Mouse (Mus musculus) C2C12 (cell line): Measurements from ENCODE around the gene Cdyl. TPM values are rescaled to one million over a fixed set of nuclear protein-coding genes. Genes with fewer than 3 reads are reported as not detected.

Experiments
- H3K27me3 ChIP-seq: one replicate; pipeline ENCODE4 v1.6.1; 2011; ENCODE audit not compliant: control insufficient read depth, insufficient read depth, insufficient read length
- H3K36me3 ChIP-seq: one replicate; pipeline ENCODE4 v1.6.1; 2011; ENCODE audit not compliant: control insufficient read depth, insufficient read depth
- H3K4me3 ChIP-seq: one replicate; pipeline ENCODE4 v1.5.1; 2011; ENCODE audit warnings: mild to moderate bottlenecking, control low read depth; ENCODE audit not compliant: poor library complexity, insufficient read depth, severe bottlenecking
- H3K79me2 ChIP-seq: one replicate; pipeline ENCODE4 v1.6.1; 2011; ENCODE audit not compliant: control insufficient read depth, insufficient read depth
- H3K79me3 ChIP-seq: one replicate; pipeline ENCODE4 v1.6.1; 2011; ENCODE audit warnings: low read depth, control low read depth
- H3ac ChIP-seq: one replicate; pipeline ENCODE3; 2011; ENCODE audit warnings: low read depth; ENCODE audit not compliant: control insufficient read depth, insufficient read length
- CEBPB ChIP-seq: IDR thresholded peaks from one replicate; pipeline ENCODE4 v1.6.1; 2011; ENCODE audit warnings: low read depth, mild to moderate bottlenecking, control low read depth, moderate library complexity
- CTCF ChIP-seq: IDR thresholded peaks from one replicate; pipeline ENCODE4 v1.5.1; 2011; ENCODE audit not compliant: control insufficient read depth, insufficient read depth, insufficient read length
- FOSL1 ChIP-seq: IDR thresholded peaks from one replicate; pipeline ENCODE4 v1.8.0; 2011; ENCODE audit warnings: mild to moderate bottlenecking, low read length; ENCODE audit not compliant: poor library complexity, insufficient read depth, severe bottlenecking
- MAX ChIP-seq: IDR thresholded peaks from one replicate; pipeline ENCODE4 v1.6.1; 2011; ENCODE audit warnings: mild to moderate bottlenecking, control low read depth
- MYOD1 ChIP-seq: IDR thresholded peaks from one replicate; pipeline ENCODE4 v1.6.1; 2011; ENCODE audit warnings: low read depth; ENCODE audit not compliant: control insufficient read depth, insufficient read length
- MYOG ChIP-seq: IDR thresholded peaks from one replicate; pipeline ENCODE4 v1.6.1; 2011; ENCODE audit not compliant: control insufficient read depth, insufficient read length; ENCODE audit errors: extremely low read depth
- USF1 ChIP-seq: IDR thresholded peaks from one replicate; pipeline ENCODE4 v1.6.1; 2011; ENCODE audit warnings: low read depth, mild to moderate bottlenecking, control low read depth, moderate library complexity
- polyA plus RNA-seq: library from polyadenylated mRNA; unstranded; fragments of >200 nt; fragmentation: generic; extraction: Trizol; gene quantifications from one replicate; pipeline ENCODE4 v1.2.1, GENCODE M21; 2012; ENCODE audit warnings: missing spikeins

Gene Cdyl
- polyA plus RNA-seq, 1 experiment: 5.2 TPM

DNA sequence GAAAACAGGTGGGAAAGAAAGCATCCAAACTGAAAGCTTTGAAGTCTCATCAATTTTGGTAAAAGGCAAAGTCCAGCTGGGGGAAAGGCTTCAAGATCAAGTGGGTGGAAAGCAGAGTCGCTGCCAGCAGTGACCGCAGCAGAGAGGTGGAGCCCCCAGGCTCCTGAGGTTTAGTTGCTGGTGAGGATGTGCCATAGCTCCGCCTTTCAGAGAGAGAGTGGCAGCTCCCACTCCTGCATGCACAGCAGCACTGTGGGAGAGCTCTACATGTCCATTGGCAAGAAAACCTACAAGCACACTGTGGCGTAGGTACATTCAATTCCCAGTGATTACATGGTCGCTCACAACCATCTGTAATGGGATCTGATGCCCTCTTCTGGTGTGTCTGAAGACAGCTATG lies 219.4 kb downstream of the Cdyl start:
- TF ChIP-seq FOSL1 (no peak), USF1 (no peak), MAX (no peak), CTCF (no peak), MYOD1 (no peak), CEBPB (no peak)

DNA sequence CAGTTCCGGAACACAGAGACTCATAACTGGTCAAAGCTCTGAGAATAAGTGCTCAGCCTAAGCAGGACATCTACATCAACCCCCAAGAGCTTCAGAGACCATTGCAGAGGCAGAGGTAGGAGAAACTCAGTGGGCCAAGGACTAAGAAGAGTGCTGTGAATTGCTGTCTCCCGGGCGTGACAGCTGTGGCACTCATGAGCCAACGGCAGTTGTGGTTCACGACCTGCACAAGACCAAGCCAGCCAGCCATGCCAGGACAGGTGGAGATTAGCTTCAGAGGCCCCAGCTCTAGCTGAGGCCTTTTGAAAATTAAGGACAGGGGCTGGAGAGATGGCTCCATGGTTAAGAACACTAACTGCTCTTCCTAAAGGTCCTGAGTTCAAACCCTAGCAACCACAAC lies 219.9 kb downstream of the Cdyl start:
- Histone ChIP-seq H3K36me3 (no peaks in the 10 kb centered on the region), H3K79me3 (no peaks in the 10 kb centered on the region), H3ac (no peak overlapping the region), H3K79me2 (no peaks in the 10 kb centered on the region), H3K27me3 (no peaks in the 10 kb centered on the region), H3K4me3 (no peak overlapping the region)
- no peak for TF ChIP-seq USF1
- TF ChIP-seq MAX: no peak
- no peak for TF ChIP-seq CTCF
- TF ChIP-seq CEBPB: no peak
- TF ChIP-seq MYOG: no peak
- no peak for TF ChIP-seq FOSL1
- no peak for TF ChIP-seq MYOD1

More for the DNA sequence above, 219.4 kb downstream of the Cdyl start:
- no peak overlapping the region for H3ac ChIP-seq
- no peaks in the 10 kb centered on the region for H3K79me3 ChIP-seq
- H3K79me2 ChIP-seq: no peaks in the 10 kb centered on the region
- no peaks in the 10 kb centered on the region for H3K36me3 ChIP-seq
- no peak overlapping the region for H3K4me3 ChIP-seq
- no peaks in the 10 kb centered on the region for H3K27me3 ChIP-seq

DNA sequence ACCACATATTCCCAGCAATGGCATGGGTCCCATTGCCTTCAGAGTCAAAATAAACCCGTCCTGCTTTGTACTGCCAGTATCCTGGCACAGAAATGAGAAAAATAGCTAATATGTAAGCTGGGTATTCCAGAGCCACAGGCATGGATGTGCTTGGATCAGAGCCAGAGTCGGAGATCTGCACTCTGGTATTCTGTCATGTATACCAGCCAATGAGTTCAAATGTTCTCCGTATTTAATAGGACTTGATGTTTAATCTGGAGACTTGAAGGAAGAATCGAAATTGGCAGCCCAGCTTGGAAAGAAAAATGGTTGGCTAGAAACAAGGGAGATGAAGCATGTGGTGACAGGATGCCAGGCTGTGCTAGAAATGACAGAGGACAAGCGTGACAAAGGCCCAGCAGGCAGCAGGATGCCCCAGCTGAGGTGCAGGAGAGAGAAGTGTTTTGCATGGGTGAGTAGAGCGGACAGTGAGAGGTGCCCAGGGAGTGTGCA lies 221.0 kb downstream of the Cdyl start:
- TF ChIP-seq MAX (no peak), MYOD1 (no peak)
- H3K4me3 ChIP-seq: no peak overlapping the region
- no peaks in the 10 kb centered on the region for H3K36me3 ChIP-seq
- H3K79me3 ChIP-seq: no peaks in the 10 kb centered on the region
- H3K79me2 ChIP-seq: no peaks in the 10 kb centered on the region
- H3ac ChIP-seq: no peak overlapping the region
- H3K27me3 ChIP-seq: no peaks in the 10 kb centered on the region

DNA sequence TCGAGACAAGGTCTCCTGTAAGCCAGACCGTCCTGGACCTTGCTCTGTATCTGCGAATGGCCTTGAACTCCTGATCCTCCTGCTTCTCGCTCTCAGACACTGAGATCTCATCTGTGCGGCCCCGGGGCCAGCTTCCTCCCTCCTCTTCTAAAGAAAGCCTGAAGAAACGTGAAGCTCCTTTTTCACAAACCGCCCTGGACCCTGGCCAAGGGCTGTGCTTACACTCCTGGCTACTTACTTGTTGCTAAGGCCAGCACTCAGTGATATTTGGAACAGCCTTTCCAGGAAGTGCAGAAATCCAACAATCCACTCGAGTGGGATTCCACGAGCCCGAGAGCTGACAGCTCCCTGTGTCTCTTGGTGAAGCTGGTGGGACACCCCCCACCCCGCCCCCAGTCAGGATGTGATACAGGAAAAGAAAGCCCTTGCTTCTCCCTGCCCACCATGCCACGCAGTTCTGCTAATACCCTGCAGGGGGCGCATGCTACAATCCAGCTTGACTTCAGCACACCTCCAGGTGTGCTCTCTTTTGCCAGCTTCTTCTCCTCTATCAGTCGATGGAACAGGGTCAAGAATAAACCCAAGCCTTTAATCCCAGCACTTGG lies 226.6 kb downstream of the Cdyl start:
- Histone ChIP-seq H3ac (no peak overlapping the region), H3K79me3 (no peaks in the 10 kb centered on the region), H3K36me3 (no peaks in the 10 kb centered on the region), H3K79me2 (no peaks in the 10 kb centered on the region), H3K4me3 (no peak overlapping the region), H3K27me3 (no peaks in the 10 kb centered on the region)
- TF ChIP-seq MAX: no peak
- peak; percentile 28 for TF ChIP-seq CTCF

DNA sequence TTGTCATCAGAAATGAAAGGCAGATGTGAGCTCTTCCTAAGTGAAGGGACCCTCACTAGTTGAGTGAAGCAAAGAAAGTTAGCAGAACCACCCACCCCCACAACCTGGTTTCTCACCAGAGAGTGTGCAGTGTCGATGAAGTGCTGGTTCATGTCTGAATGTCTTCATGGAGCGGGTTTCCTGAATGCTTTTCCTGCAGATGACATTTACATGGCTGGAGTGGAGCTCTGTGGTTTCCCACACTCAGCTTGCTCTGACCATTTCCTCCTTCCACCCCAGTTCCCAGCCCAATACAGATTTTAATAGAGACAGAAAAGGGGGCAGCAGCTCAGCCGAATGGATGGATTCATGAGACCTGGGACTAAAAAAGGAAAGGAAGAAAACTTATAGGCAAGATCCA lies 233.2 kb downstream of the Cdyl start:
- no peak overlapping the region for H3K4me3 ChIP-seq
- H3K36me3 ChIP-seq: peaks cover 9% of the 10 kb centered on the region
- H3K79me3 ChIP-seq: no peaks in the 10 kb centered on the region
- H3K79me2 ChIP-seq: no peaks in the 10 kb centered on the region
- H3K27me3 ChIP-seq: no peaks in the 10 kb centered on the region
- no peak overlapping the region for H3ac ChIP-seq
- TF ChIP-seq MYOG: no peak
- no peak for TF ChIP-seq MAX
- TF ChIP-seq CEBPB: no peak
- no peak for TF ChIP-seq CTCF
- TF ChIP-seq FOSL1: no peak
- no peak for TF ChIP-seq USF1
- no peak for TF ChIP-seq MYOD1

DNA sequence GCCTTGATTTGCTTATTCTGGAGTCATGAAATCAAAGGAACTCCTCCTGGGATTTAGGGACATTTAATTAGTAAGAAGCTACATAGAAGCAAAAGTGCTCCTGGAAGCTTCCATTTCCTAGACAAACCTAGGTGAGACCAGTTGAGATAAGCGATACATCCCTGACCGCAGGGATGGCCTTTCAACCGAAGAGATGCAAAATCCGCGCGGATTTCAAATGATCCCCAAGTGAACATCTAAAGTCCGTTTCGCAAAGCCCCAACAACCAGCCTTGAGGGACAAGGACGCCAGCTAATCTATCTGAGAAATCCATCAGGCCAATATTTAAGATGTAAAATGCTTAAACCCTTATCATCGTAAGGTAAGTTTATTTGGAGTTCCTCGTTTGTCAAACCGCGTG lies 245.7 kb downstream of the Cdyl start:
- H3K4me3 ChIP-seq: peak overlapping the region; percentile 50
- no peaks in the 10 kb centered on the region for H3K79me3 ChIP-seq
- no peaks in the 10 kb centered on the region for H3K27me3 ChIP-seq
- no peak for TF ChIP-seq MAX
- no peak for TF ChIP-seq MYOD1
- TF ChIP-seq USF1: no peak
- TF ChIP-seq MYOG: no peak
- no peak for TF ChIP-seq FOSL1
- no peak for TF ChIP-seq CEBPB
- TF ChIP-seq CTCF: no peak
- H3K79me2 ChIP-seq: no peaks in the 10 kb centered on the region
- peaks cover 2% of the 10 kb centered on the region for H3K36me3 ChIP-seq
- peak overlapping the region; percentile 83 for H3ac ChIP-seq
